Mouse (Mus musculus) heart, embryonic 16.5 days (tissue): Measurements from ENCODE around the gene Dgki. TPM values are rescaled to one million over a fixed set of nuclear protein-coding genes. Genes with fewer than 3 reads are reported as not detected.

ENCODE experiments used
- ATAC-seq: fragments of 200-750 bp; cut with Nextera tagmentation; replicated peaks from 2 replicates; pipeline ENCODE4 v1.8.0; 2017; ENCODE audit warnings: moderate number of reproducible peaks; ENCODE audit not compliant: insufficient read depth, low FRiP score; ENCODE audit errors: extremely low read depth
- H3K27ac ChIP-seq: fragments of 300-500 bp; sonication (generic); 2 replicates; pipeline ENCODE4 v1.5.1; 2014; ENCODE audit warnings: mild to moderate bottlenecking, low read length, control low read depth, moderate library complexity
- H3K27me3 ChIP-seq: fragments of 300-500 bp; sonication (generic); 2 replicates; pipeline ENCODE4 v1.6.1; 2014; ENCODE audit warnings: low read length, mixed read lengths; ENCODE audit not compliant: control insufficient read depth, insufficient read depth
- H3K36me3 ChIP-seq: fragments of 300-500 bp; sonication (generic); 2 replicates; pipeline ENCODE4 v1.6.1; 2014; ENCODE audit not compliant: control insufficient read depth, insufficient read depth
- H3K4me1 ChIP-seq: fragments of 300-500 bp; sonication (generic); 2 replicates; pipeline ENCODE4 v1.6.1; 2014; ENCODE audit warnings: low read length, mixed read lengths; ENCODE audit not compliant: control insufficient read depth, insufficient read depth
- H3K4me2 ChIP-seq: fragments of 300-500 bp; sonication (generic); 2 replicates; pipeline ENCODE4 v1.6.1; 2014; ENCODE audit warnings: low read depth, mild to moderate bottlenecking, control low read depth, low read length
- H3K4me3 ChIP-seq: fragments of 300-500 bp; sonication (generic); 2 replicates; pipeline ENCODE4 v1.5.1; 2014; ENCODE audit warnings: mild to moderate bottlenecking, control low read depth, low read length
- H3K9ac ChIP-seq: fragments of 300-500 bp; sonication (generic); 2 replicates; pipeline ENCODE4 v1.6.1; 2014; ENCODE audit warnings: low read length, control low read depth
- H3K9me3 ChIP-seq: fragments of 300-500 bp; sonication (generic); replicated peaks from 2 replicates; pipeline ENCODE4 v1.6.1; 2016; ENCODE audit warnings: low read length; ENCODE audit not compliant: control insufficient read depth
- WGBS: fragments of 180-500 bp; shearing (Covaris S2); extraction: QIAGEN DNeasy Blood & Tissue Kit; methylation state at CpG from one replicate; pipeline ENCODE4 v1.1.7; 2014; 5-methylcytosine and 5-hydroxymethylcytosine counted together
- polyA plus RNA-seq: library from polyadenylated mRNA; unstranded; fragments of >200 nt; fragmentation: Nextera tagmentation; extraction: Ambion mirVana; gene quantifications from 2 replicates; pipeline ENCODE4 v1.2.1, GENCODE M21; 2015

Gene Dgki
- 0.47 and 0.62 TPM in 2 replicates for polyA plus RNA-seq

DNA sequence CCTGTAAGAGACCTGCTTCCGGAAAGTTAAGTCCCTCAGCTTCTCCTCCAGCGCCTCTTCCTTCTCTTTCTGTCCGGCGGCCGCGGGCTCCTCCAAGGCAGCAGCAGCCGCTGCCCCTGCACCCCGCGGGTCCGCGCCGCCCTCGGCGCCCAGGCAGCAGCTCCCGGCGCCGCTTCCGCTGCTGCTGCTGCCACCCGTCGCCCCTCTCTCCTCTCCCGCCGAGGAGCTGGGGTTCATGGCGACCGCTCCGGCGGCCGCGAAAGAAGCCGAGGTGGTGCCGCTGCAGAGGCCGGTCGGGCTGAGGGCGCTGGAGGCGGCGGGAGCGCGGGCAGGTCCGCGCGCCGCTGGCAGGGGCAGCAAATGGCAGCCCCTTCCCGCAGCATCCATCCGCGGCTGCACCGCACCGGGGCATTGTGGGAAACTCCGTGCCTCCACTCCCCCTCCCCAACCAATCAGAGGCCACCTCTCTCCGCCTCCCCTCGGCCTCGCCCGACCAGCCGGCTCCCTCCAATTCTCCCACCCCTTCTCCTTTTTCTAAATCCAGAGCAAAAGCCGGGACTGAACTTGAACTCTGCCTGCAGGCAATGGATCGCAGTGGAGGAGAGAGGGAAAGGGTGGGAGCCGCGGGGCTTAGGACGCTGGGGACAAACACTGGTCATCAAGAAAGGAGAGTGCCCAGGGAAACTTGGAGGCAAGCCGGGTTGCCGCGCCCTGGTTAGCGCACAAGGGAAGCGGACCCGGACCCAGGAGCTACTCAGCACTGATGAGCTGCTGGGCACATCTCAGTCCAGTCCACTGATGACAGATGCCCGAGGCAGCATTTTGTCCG lies at the start of gene Dgki:
Gene Dgki (minus strand): TSS at position 623 of the 829 bp plus-strand sequence.
- peak within 1 kb of the TSS; percentile 96 for H3K4me2 ChIP-seq
- peak within 1 kb of the TSS; percentile 70 for H3K4me3 ChIP-seq
- H3K4me1 ChIP-seq: peaks cover 7% of the 10 kb centered on the region
- peak within 1 kb of the TSS; percentile 72 for H3K9ac ChIP-seq
- H3K27ac ChIP-seq: no peak within 1 kb of the TSS
- peaks cover 41% of the 10 kb centered on the region for H3K27me3 ChIP-seq
- peak; percentile 41 for ATAC-seq
- no peaks in the 10 kb centered on the region for H3K9me3 ChIP-seq
- under 1% methylated on average over 60 of the region's 65 CpGs for WGBS
- H3K36me3 ChIP-seq: no peaks in the 10 kb centered on the region

DNA sequence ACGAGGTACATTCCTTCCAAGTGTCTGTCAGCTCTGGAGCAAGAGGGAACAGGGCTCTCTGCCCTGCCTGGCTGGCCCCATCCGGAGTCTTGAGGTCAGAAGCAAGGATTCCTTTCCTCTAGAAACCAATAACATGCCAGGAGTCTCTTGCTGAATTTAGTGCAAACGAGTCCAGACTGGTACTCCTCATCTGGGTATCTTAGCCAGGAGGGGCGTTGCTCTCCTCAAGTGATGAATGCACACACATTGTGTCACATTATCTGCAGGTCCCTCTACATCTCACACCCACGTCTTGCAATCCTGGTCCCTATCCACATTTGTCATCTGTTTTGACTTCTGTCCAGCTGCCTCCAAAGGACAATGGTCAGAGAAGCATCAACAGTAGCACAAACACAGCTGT lies 47.6 kb upstream of the Dgki start:
- H3K4me3 ChIP-seq: no peak overlapping the region
- 73% methylated on average over 5 of the region's 5 CpGs for WGBS
- H3K27me3 ChIP-seq: no peaks in the 10 kb centered on the region
- no peak overlapping the region for H3K9ac ChIP-seq
- H3K4me1 ChIP-seq: no peaks in the 10 kb centered on the region
- no peak for ATAC-seq
- no peak overlapping the region for H3K27ac ChIP-seq
- H3K4me2 ChIP-seq: no peak overlapping the region
- H3K9me3 ChIP-seq: no peaks in the 10 kb centered on the region
- H3K36me3 ChIP-seq: peaks cover 32% of the 10 kb centered on the region

GRCm38 (mm10) chr6:37338055-37338454 lies 38.1 kb upstream of the Dgki start:
- WGBS: 74% methylated on average over 5 of the region's 5 CpGs
- Histone ChIP-seq H3K4me1 (peaks cover 9% of the 10 kb centered on the region), H3K4me2 (no peak overlapping the region), H3K9me3 (no peaks in the 10 kb centered on the region), H3K27ac (no peak overlapping the region), H3K27me3 (no peaks in the 10 kb centered on the region), H3K9ac (no peak overlapping the region), H3K36me3 (peaks cover 39% of the 10 kb centered on the region), H3K4me3 (no peak overlapping the region)
- no peak for ATAC-seq

DNA sequence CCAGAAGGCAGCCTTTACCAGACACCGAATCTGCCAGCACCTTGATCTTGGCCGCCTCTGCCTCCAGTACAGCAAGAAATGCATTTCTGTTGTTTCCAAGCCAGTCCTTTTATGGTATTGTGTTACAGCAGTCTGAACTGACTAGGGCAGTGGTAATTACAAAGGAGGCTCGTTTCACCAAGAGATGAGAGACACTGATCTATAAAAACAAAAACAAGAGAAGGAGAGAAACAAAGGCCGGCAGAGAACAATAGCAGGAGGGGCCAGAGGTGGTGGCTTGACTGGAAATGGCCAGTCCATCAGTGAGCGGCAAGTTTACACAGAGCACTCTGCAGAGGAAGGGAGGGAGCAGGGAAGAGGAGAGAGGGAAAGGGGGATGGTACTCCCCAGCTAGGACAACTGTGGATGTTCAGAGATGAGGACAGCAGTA lies 36.9 kb upstream of the Dgki start:
- 28% methylated on average over 5 of the region's 5 CpGs for WGBS
- H3K27ac ChIP-seq: peak overlapping the region; percentile 32; the same call in 1 of the 2 replicates
- H3K9me3 ChIP-seq: no peaks in the 10 kb centered on the region
- peak; percentile 57 for ATAC-seq
- H3K4me1 ChIP-seq: peaks cover 13% of the 10 kb centered on the region
- H3K36me3 ChIP-seq: peaks cover 42% of the 10 kb centered on the region
- no peak overlapping the region for H3K9ac ChIP-seq
- H3K4me3 ChIP-seq: no peak overlapping the region
- H3K4me2 ChIP-seq: no peak overlapping the region
- H3K27me3 ChIP-seq: no peaks in the 10 kb centered on the region

GRCm38 (mm10) chr6:37336381-37336780 lies 36.4 kb upstream of the Dgki start:
- Histone ChIP-seq H3K9ac (no peak overlapping the region), H3K4me1 (peaks cover 18% of the 10 kb centered on the region), H3K36me3 (peaks cover 47% of the 10 kb centered on the region), H3K27ac (no peak overlapping the region; the same call in 1 of the 2 replicates), H3K4me2 (no peak overlapping the region), H3K9me3 (no peaks in the 10 kb centered on the region), H3K4me3 (no peak overlapping the region), H3K27me3 (no peaks in the 10 kb centered on the region)
- 72% methylated on average over 7 of the region's 7 CpGs for WGBS
- no peak for ATAC-seq

DNA sequence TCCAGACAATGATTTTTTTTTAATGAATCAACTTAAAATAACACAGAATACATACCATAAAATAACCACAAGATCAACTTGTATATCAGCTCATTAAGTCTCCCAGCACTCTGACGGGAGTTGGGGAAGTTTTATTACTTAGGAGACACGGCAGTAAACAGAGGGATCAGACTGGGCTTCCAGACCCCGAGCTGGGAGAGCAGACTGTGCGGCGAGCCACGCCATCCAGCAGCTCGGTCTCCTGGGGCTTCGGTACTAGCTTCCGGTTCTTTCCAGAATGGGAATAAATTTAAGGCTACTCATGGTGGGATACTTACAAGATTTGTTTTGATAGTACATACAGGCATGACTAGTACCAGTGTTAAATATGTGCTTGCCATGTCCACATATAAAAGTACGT lies 32.9 kb upstream of the Dgki start:
- peaks cover 46% of the 10 kb centered on the region for H3K36me3 ChIP-seq

DNA sequence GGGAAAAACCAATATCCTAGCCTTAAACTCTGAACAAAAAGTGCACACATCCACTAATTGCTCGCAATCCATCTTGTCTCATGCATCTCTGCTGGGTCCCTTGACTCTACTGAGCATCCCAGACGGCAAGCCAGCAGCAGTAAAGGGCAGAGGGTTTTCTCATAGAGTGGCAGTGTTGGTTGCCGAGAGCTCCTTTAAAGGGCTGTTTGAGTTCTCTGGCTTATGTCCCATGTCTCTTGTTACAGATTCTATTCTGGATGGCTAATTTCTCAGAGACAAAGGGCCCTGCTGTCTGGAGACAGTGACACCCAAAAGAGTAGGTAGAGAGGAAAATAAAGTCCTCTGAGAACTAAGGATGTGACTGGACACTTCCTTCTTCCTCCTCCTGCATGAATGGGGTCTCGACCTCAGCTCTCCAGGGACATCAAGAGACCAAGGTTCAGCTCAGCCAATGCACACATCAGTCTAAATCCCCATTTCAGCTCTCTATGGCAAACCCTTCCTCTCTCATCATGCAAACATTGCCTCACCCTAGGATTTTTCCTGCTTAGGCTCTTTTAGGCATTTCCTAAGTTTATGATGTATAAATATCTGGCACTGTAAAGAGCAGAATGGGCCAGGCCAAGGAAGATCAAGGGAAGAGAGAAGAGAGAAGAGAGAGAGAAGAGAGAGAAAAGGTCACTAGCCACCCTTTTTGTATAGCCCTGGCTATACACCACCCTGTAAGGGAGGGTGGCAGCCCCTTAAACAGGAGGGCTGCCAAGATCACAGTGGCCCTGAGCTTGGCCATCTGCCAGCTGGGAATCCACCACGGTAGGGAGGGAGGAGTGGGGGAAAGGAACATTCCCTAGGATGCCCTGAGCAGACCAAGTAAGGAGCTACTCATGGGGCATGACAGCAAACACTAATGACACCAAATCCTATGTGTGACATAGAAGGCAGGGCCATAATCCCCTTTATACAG lies 30.2 kb upstream of the Dgki start:
- Histone ChIP-seq H3K9ac (no peak overlapping the region), H3K4me3 (no peak overlapping the region), H3K27me3 (no peaks in the 10 kb centered on the region), H3K4me1 (peaks cover 44% of the 10 kb centered on the region), H3K27ac (peak overlapping the region; percentile 56), H3K9me3 (no peaks in the 10 kb centered on the region), H3K4me2 (no peak overlapping the region), H3K36me3 (peaks cover 36% of the 10 kb centered on the region)
- 37% methylated on average over 5 of the region's 5 CpGs for WGBS
- peak; percentile 88 for ATAC-seq

More for the DNA sequence above, 32.9 kb upstream of the Dgki start:
- no peak overlapping the region for H3K4me2 ChIP-seq
- no peak overlapping the region for H3K4me3 ChIP-seq
- WGBS: 84% methylated on average over 10 of the region's 10 CpGs
- H3K27me3 ChIP-seq: no peaks in the 10 kb centered on the region
- H3K27ac ChIP-seq: no peak overlapping the region
- H3K4me1 ChIP-seq: peaks cover 45% of the 10 kb centered on the region
- no peak for ATAC-seq
- no peaks in the 10 kb centered on the region for H3K9me3 ChIP-seq
- no peak overlapping the region for H3K9ac ChIP-seq

DNA sequence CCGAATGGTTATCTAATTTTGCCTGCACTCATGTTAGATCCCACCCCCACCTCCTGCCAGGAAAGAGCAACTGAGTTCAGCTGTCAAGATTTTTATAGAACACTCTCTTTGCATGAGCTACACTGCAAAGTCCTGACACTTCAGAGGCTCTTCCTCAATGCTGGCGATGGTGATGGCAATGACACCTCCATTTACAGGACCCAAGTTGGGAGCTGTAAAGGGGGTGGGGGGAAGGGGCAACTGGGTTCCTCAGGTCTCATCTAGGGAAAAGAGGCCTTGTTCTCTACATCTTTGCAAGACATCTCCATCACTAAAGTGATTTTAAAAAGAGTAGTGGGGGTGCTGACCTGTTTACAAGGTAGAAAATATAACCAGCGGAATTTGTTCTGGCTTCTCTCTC lies 29.4 kb upstream of the Dgki start:
- Histone ChIP-seq H3K27ac (peak overlapping the region; percentile 62), H3K4me3 (no peak overlapping the region), H3K36me3 (peaks cover 28% of the 10 kb centered on the region), H3K4me2 (no peak overlapping the region), H3K27me3 (no peaks in the 10 kb centered on the region), H3K9me3 (no peaks in the 10 kb centered on the region), H3K4me1 (peaks cover 44% of the 10 kb centered on the region), H3K9ac (no peak overlapping the region)
- 55% methylated on average over 3 of the region's 3 CpGs for whole genome bisulfite sequencing
- ATAC-seq: 0 out of 2 replicates have a peak, but pooled peaks have one; percentile 28
